Mouse (Mus musculus): ENCODE measurements around the gene Comtd1. TPM values are rescaled to one million over a fixed set of nuclear protein-coding genes. Genes with fewer than 3 reads are reported as not detected.
A peak's percentile ranks its signal among the peaks of the same experiment; 100 is the strongest.

Gene Comtd1
- polyA plus RNA-seq, 1 experiment from 2014 or later, result 34.9 TPM

GRCm38 (mm10) chr14:21853456-21854109, 4.8 kb upstream of the Comtd1 start:
- 4% methylated on average over 17 of the region's 17 CpGs for WGBS
- no peaks in the 10 kb centered on the region for H3K36me3 ChIP-seq (ENCODE audit: control insufficient read depth, insufficient read depth)
- H3K4me3 ChIP-seq (replicated peaks; ENCODE audit: low read length), result peak overlapping the region; percentile 28
- H3K4me2 ChIP-seq (ENCODE audit: low read length), result peak overlapping the region; percentile 53
- H3K9me3 ChIP-seq (ENCODE audit: control insufficient read depth, low read length), result no peaks in the 10 kb centered on the region
- H3K27me3 ChIP-seq (replicated peaks; ENCODE audit: control insufficient read depth, insufficient read depth, low read length), result no peaks in the 10 kb centered on the region
- peak; percentile 57 for ATAC-seq
- no peak overlapping the region for H3K27ac ChIP-seq (ENCODE audit: low read length)
- H3K9ac ChIP-seq (replicated peaks; ENCODE audit: low read depth, low read length), result peak overlapping the region; percentile 22; the same call in 1 of the 2 replicates
- peaks cover 9% of the 10 kb centered on the region for H3K4me1 ChIP-seq (replicated peaks; ENCODE audit: control insufficient read depth, insufficient read depth, low read length)

GRCm38 (mm10) chr14:21851996-21852791, 3.4 kb upstream of the Comtd1 start:
- peaks cover 21% of the 10 kb centered on the region for H3K4me1 ChIP-seq (replicated peaks; ENCODE audit: control insufficient read depth, insufficient read depth, low read length)
- no peaks in the 10 kb centered on the region for H3K36me3 ChIP-seq (ENCODE audit: control insufficient read depth, insufficient read depth)
- no peak overlapping the region for H3K4me2 ChIP-seq (ENCODE audit: low read length)
- no peaks in the 10 kb centered on the region for H3K9me3 ChIP-seq (ENCODE audit: control insufficient read depth, low read length)
- 81% methylated on average over 16 of the region's 16 CpGs for WGBS
- no peaks in the 10 kb centered on the region for H3K27me3 ChIP-seq (replicated peaks; ENCODE audit: control insufficient read depth, insufficient read depth, low read length)
- H3K9ac ChIP-seq (replicated peaks; ENCODE audit: low read depth, low read length), result no peak overlapping the region
- H3K4me3 ChIP-seq (replicated peaks; ENCODE audit: low read length), result no peak overlapping the region
- H3K27ac ChIP-seq (ENCODE audit: low read length), result no peak overlapping the region
- no peak for ATAC-seq

GRCm38 (mm10) chr14:21850419-21851127, 1.8 kb upstream of the Comtd1 start:
- ATAC-seq, result no peak
- WGBS, result 90% methylated on average over 24 of the region's 24 CpGs
- H3K9me3 ChIP-seq (ENCODE audit: control insufficient read depth, low read length), result no peaks in the 10 kb centered on the region
- no peak overlapping the region for H3K4me3 ChIP-seq (replicated peaks; ENCODE audit: low read length)
- no peak overlapping the region for H3K4me2 ChIP-seq (ENCODE audit: low read length)
- H3K27me3 ChIP-seq (replicated peaks; ENCODE audit: control insufficient read depth, insufficient read depth, low read length), result no peaks in the 10 kb centered on the region
- no peak overlapping the region for H3K27ac ChIP-seq (ENCODE audit: low read length)
- peaks cover 4% of the 10 kb centered on the region; the same call in 1 of the 2 replicates for H3K36me3 ChIP-seq (ENCODE audit: control insufficient read depth, insufficient read depth)
- H3K4me1 ChIP-seq (replicated peaks; ENCODE audit: control insufficient read depth, insufficient read depth, low read length), result peaks cover 25% of the 10 kb centered on the region
- no peak overlapping the region for H3K9ac ChIP-seq (replicated peaks; ENCODE audit: low read depth, low read length)

- H3K4me1 ChIP-seq (replicated peaks; ENCODE audit: control insufficient read depth, insufficient read depth, low read length), result peaks cover 25% of the 10 kb centered on the region
- H3K27ac ChIP-seq (ENCODE audit: low read length), result no peak overlapping the region
- no peak overlapping the region for H3K9ac ChIP-seq (replicated peaks; ENCODE audit: low read depth, low read length)
- H3K36me3 ChIP-seq (ENCODE audit: control insufficient read depth, insufficient read depth), result peaks cover 5% of the 10 kb centered on the region; the same call in 1 of the 2 replicates
- ATAC-seq, result no peak
- H3K4me2 ChIP-seq (ENCODE audit: low read length), result no peak overlapping the region
- WGBS, result 91% methylated on average over 13 of the region's 13 CpGs
- no peaks in the 10 kb centered on the region for H3K27me3 ChIP-seq (replicated peaks; ENCODE audit: control insufficient read depth, insufficient read depth, low read length)
- H3K4me3 ChIP-seq (replicated peaks; ENCODE audit: low read length), result no peak overlapping the region
- H3K9me3 ChIP-seq (ENCODE audit: control insufficient read depth, low read length), result no peaks in the 10 kb centered on the region
Observed at GRCm38 (mm10) chr14:21849524-21850418, 994 bp upstream of the Comtd1 start.

- WGBS, result under 1% methylated on average over 50 of the region's 50 CpGs
- Histone ChIP-seq H3K4me1 (replicated peaks; ENCODE audit: control insufficient read depth, insufficient read depth, low read length) (peaks cover 17% of the 10 kb centered on the region), H3K4me3 (replicated peaks; ENCODE audit: low read length) (peak overlapping the region; percentile 59), H3K9me3 (ENCODE audit: control insufficient read depth, low read length) (no peaks in the 10 kb centered on the region), H3K27ac (ENCODE audit: low read length) (peak overlapping the region; percentile 65), H3K27me3 (replicated peaks; ENCODE audit: control insufficient read depth, insufficient read depth, low read length) (no peaks in the 10 kb centered on the region), H3K9ac (replicated peaks; ENCODE audit: low read depth, low read length) (peak overlapping the region; percentile 72), H3K4me2 (ENCODE audit: low read length) (peak overlapping the region; percentile 98), H3K36me3 (ENCODE audit: control insufficient read depth, insufficient read depth) (peaks cover 13% of the 10 kb centered on the region)
- peak; percentile 66 for ATAC-seq
Observed at GRCm38 (mm10) chr14:21847381-21848165, 1.2 kb downstream of the Comtd1 start.

GRCm38 (mm10) chr14:21846827-21847380, 1.9 kb downstream of the Comtd1 start:
- Histone ChIP-seq H3K9me3 (ENCODE audit: control insufficient read depth, low read length) (no peaks in the 10 kb centered on the region), H3K4me3 (replicated peaks; ENCODE audit: low read length) (peak overlapping the region; percentile 59), H3K27me3 (replicated peaks; ENCODE audit: control insufficient read depth, insufficient read depth, low read length) (no peaks in the 10 kb centered on the region), H3K4me2 (ENCODE audit: low read length) (peak overlapping the region; percentile 98), H3K9ac (replicated peaks; ENCODE audit: low read depth, low read length) (peak overlapping the region; percentile 72), H3K4me1 (replicated peaks; ENCODE audit: control insufficient read depth, insufficient read depth, low read length) (peaks cover 20% of the 10 kb centered on the region), H3K36me3 (ENCODE audit: control insufficient read depth, insufficient read depth) (peaks cover 17% of the 10 kb centered on the region), H3K27ac (ENCODE audit: low read length) (no peak overlapping the region)
- no peak for ATAC-seq
- 17% methylated on average over 10 of the region's 10 CpGs for WGBS

- no peak overlapping the region for H3K4me2 ChIP-seq (ENCODE audit: low read length)
- WGBS, result 82% methylated on average over 6 of the region's 6 CpGs
- peaks cover 27% of the 10 kb centered on the region for H3K36me3 ChIP-seq (ENCODE audit: control insufficient read depth, insufficient read depth)
- H3K27me3 ChIP-seq (replicated peaks; ENCODE audit: control insufficient read depth, insufficient read depth, low read length), result no peaks in the 10 kb centered on the region
- H3K4me3 ChIP-seq (replicated peaks; ENCODE audit: low read length), result no peak overlapping the region
- H3K27ac ChIP-seq (ENCODE audit: low read length), result no peak overlapping the region
- no peak for ATAC-seq
- no peak overlapping the region for H3K9ac ChIP-seq (replicated peaks; ENCODE audit: low read depth, low read length)
- no peaks in the 10 kb centered on the region for H3K9me3 ChIP-seq (ENCODE audit: control insufficient read depth, low read length)
- H3K4me1 ChIP-seq (replicated peaks; ENCODE audit: control insufficient read depth, insufficient read depth, low read length), result peaks cover 19% of the 10 kb centered on the region
Observed at GRCm38 (mm10) chr14:21843263-21843662, 5.5 kb downstream of the Comtd1 start.

All from forebrain, embryonic 16.5 days (tissue).